Mouse (Mus musculus): Measurements from ENCODE around the gene Tmub2. TPM values are rescaled to one million over a fixed set of nuclear protein-coding genes. Genes with fewer than 3 reads are reported as not detected.

The Tmub2 gene
- total RNA-seq, 2 experiments from 2014 or later, result 62.3 to 67.6 TPM

DNA sequence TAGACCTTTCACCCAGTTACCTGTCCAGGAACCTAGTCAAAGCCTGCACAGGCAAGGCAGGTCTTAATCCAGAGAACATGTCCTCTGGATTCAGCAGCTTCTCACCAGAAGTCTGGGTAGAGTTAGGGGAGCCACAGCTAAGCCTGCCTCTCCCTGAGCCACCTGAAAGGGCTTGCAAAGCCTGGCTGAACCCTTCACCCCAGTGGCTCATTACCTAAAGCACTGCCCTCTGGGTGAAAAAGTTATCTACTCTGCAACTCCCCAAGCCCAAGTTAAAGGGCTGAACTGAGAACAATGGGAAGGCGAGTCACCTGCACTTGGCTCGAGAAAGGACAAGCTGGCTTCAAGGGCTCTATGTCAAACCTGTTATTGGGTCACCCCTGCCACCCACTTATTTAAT, 19.4 kb downstream of the Tmub2 start:
- no peak for DNase-seq (ENCODE audit: low spot score in 2 of 2)

DNA sequence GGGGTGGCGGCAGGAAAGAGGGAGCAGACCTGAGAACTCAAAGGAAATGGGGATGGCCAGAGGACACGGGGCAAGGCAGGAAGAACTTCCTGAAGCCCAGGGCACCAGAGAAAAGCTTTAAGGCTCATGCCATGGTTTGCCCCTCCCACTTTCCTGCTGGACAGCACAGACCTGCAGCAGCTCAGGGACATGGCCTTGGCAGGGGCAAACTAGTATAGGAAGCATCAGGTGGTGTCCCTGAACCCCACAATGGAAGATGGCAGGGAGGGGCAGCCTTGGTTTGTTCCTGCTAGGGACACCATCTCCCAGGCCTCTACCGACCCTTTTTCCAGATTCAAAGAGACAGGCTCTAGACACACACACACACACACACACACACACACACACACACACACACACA, 20.6 kb downstream of the Tmub2 start:
- DNase-seq (ENCODE audit: low spot score in 2 of 2), result no peak

DNA sequence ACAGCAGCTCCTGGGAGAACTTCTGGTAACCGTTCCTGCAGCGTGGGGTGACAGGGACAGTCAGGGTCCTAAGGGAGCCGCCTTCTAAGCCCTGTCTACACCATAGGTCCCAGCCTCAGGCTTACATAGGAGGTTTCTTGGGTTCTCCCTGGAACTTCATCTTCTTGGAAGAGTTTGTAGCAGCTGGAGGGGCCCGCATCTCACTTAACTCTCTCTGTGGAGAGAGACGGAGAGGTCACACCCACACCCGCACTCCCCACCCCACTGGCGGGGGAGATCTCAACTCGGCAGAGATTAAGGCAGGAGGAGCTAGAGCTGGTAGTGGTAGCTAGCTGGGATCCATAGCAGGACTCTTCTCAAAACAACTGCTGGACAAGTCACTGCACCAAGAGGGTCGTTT, 23.4 kb downstream of the Tmub2 start:
- DNase-seq (ENCODE audit: low spot score in 2 of 2), result no peak

DNA sequence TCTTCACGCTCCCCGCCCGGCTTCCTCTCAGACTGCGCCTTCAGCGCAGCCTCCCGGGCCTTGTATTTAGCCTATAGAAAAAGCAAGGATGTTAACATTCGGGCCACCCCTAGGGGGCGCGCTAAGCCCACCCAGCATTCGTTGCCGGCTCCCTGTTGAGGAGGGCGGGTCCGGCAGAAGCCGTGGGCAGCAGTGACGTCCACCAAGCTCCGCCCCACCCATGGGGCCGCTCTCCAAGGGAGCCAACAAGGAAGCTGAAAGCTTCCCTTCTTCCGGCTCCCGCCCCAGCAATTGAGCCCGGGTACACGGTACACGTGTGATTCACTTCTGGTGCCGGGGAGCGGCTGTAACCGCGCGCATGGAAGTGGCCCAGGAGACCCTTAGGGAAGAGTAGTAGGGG, 24.2 kb downstream of the Tmub2 start:
- DNase-seq (ENCODE audit: low spot score in 2 of 2), result peak; percentile 95 to 97

DNA sequence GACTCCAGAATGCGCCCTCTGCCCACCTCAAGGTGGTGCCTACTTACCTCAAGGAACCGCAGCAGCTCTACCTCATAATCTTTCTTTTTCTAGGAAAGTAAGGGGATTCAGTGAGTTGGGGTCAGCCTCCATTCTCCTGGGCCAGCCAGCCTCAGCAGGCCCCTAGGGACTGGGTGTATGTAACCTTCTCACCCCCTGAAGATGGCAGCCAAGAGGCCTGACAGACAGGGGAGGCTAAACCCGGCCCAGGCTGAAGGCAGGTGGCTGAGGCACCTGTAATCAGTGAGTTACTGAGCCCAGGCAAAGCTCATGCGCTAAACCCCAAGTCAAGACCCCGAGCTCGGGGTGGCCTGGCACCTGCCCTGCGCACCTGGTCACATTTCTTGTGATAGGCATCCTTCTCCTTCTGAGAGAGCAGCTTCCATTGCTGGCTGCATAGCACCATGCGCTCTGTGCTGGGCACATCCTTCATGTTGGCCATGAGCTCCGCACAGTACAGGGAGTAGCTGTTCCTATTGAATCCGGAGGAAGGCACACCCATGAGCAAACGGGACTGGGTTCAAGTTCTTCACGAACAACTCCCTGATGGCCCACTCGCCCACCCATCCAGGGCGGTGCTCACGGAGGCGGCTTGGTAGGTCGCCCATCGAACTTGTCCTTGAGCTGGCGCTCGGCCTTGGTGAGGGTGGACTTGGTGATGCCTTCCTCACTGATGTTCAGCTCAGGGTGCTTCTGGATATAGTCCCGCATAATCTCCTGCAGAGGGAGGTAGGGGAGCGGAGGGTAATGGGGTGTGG, 25.3 kb downstream of the Tmub2 start:
- no peak for DNase-seq (ENCODE audit: low spot score in 2 of 2)

DNA sequence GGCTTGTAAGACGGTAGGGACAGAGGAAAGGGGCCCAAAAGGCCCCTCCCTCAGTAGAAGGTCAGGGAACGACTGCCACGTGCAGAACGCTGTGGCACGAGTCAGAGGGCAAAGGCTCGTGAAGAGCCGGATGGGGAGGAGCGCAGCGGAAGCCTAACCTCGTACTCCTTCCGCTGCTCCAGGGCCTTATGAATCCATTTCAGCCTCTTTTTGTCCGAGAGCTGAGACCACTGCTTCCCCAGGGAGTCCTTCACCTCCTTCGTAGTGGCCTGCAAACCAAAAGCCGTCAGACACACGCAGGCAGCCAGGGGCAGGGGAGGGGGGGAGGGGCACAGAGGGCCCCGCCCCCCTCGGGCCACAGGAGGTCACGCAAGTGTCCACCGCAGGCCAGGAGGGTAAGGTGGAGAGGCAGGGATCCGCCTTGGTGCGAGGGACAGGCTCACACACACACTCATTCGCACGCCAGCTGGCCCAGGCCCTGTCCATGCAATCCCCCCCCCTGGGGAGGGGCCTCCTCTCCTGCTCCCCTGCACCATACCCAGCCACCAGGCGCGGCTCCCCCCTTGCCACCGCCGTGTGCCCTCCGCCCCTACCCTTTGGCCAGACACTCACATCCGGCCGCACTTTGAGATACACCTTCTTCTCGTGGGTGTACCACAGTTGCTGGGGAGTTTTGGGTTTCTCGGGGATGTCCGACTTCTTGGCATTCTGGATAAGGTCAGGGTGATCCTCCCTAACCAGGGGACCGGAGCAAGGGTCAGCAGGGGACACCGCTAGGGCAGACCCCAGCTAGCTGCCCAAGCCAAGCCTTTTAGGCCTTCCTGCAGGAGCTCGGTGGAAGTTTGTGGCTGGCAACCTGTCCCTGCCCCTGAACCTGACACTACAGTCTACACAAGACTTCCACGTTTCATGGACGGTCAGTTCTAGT, 26.3 kb downstream of the Tmub2 start:
- no peak for DNase-seq (ENCODE audit: low spot score in 2 of 2)

DNA sequence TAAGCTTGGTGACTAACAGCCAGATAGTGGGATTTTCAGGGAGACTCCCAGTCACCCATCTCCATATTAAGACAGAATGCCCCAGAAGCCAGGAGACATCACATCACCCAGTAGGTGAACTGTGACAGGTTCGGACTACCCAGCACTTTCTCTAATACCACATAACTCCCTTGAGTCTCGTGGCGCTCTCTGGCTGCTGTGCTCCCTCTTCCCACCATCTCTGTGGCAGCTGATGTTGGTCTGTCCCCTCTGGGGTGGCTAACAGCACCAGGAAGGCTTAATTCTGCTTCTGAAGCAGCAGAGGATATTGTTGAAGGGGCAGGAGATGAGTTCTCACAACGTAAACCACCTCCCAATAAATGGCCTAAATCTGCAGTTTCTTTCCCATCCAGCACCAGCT, 27.2 kb downstream of the Tmub2 start:
- DNase-seq (ENCODE audit: low spot score in 2 of 2), result no peak

DNA sequence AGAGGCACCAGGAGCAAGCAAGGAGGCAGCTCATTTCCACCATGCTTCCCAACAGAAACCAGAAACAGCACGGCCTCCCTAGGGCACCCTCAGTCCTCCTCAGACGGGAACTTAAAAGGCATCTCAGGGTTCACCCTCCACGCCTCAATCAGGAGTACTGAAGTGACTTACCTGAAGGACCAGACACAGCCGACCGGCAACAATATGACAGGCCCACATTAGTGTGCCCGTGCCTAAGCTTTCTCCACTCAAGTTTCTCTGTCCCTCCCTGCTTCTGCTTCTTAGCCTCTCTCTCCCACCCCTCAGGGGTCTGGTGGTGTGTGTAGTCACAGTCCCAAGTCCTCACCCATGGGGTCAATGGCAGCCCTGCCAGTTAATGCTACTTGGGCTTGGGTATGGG, 27.9 kb downstream of the Tmub2 start:
- no peak for DNase-seq (ENCODE audit: low spot score in 2 of 2)

DNA sequence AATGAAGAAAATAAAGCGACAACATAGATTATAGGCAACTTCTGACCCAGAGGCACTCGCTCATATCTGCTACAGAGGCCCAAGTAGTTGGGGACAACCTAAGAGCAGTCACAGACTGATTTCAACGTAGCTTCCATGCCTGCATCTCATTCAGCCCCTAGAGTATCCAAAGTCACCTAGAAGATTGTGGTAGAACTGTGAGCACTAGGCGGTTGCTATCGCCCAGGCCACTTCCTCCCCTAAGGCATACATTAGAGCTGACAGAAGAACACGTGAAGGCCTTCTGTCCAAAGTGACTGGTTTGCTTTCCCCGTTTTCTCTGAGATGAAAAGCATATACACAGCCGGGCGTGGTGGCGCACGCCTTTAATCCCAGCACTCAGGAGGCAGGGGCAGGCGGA, 29.6 kb downstream of the Tmub2 start:
- DNase-seq (ENCODE audit: low spot score in 2 of 2), result no peak

DNA sequence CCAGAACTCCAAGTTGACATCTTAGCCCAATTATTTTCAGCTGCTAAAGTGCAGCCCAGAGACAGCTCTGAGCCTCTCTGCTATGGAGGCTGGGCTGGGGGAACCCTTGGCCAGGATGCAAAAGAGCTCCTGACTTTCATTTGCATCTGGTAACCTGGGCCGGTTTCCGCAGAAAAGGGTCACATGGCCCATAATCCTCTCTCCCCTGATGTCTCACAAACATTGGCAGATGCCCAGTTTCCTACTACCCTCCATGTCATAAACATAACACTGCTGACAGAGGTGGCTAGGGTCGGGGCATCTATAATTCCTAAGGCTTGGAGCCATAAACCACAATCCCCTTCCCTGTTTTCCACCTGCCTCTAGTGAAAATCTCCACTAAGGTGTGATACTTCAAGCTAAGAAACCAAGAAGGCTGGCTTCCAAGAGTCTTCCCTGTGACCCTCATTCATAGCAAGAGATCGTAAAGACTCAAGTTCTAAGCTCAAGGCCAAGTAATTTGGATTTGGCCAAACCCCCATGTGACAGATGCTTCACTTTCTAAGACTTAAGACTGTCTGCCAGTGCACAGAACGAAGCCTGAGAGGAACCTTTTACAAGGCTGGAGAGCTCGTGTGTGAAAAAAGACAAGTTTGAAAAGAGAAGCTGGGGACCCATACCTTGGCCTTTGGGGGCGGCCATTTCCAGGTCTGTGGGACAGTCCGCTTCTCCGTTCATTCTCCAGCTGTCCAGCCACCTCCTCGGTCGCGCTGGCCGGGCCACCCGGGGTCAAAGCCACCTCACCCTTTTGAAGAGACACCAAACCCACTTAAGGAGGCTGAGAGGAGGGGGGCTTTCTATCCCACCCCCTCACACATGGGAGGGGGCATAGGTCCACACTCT, 31.2 kb downstream of the Tmub2 start:
- DNase-seq (ENCODE audit: low spot score in 2 of 2), result no peak

DNA sequence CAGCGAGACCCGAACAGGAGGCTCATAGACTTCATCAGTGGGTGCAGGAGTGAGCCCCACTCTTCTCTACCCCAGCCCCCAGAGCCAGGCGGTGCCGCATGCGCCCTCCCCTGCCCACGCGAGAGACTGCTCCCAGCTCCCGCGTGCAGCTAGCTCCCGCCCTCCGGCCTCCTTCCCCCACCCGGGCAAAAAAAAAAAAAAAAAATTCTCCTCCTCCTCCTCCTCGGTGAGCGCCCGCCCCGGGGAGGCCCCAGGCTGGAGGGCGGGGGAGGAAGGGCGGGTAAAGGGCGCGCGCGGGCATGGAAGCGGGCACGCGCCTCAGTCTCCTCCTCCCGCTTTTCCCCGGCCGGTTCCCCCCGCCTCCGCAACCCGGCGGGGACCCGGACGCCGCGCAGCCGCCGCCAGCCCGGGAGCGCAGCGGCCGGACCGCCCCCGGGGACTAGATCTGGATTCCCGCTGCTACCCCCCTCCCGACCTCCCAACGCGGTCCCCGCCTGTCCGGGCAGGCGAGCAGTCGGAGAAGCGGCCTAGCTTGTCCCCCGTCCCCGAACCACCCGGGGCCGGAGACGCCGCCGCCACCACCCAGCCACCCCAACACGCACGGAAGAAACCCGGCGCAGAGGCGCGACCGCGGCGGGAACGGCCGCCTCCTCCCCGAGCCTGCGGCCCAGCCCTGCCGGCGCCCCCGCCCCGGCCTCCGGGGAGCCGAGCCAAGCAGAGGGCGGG, 32.0 kb downstream of the Tmub2 start:
- DNase-seq (ENCODE audit: low spot score in 2 of 2), result peak; percentile 85 to 87

DNA sequence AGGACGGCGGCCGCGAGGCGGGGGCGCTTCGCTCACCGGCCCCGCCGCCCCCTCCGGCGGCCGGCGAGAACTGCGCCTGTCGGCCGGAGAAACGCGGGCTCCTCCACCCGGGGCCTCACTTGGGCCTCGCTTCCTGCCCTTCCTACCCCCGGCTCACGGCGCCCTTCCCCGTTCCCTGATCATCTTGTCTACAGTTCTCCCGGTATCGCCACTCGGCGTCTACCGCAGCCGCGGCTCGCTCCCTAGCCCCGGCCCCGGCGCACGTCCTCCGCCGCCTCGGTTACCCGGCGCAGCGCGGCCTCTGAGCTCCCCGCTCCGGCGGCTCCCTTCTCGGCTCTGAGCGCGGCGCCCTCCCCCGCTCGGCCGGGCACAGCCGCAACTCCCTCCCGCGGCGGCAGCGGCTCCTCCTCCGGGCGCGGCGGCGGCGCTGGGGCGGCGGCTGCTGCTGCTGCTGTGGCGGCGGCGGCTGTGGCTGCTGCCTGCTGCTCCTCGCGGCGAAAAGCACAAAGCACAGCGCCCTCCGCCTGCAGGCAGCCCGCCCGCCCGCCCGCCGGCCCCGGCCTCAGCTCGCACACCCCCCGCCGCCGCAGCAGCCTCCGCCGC, 32.7 kb downstream of the Tmub2 start:
- DNase-seq (ENCODE audit: low spot score in 2 of 2), result peak; percentile 50 to 74

DNA sequence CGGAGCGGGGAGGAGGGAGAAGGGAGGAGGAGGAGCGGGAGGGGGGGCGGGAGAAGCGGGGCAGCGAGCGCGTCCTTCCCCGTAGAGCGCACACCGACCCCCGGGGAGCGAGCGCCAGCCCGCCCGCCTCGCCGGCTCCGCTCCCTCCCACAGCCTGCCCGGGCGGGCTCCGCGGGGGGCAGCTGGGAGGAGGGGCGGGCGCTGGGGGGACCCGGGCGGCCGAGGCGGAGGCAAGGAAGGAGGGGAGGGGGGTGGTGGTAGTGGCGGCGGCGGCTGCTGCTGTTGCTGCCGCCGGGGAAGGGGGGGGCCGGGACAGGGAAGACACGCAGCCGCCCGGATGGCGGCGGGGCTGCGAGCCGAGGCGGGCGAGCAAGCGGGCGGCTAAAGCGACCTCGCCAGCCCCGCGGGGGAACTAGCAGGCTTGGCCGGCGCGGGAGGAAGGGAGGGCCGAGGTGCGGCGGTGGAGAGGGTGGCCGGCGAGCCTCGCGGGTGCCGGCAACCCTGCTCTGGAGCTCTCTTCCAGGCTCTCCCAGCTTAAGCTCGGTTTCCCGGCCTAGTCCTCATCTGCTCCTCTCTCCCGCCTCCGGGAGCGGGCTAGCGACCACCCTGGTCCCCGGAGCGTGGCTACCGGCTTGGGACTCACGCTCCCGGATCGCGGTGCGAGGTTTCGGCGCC, 33.3 kb downstream of the Tmub2 start:
- DNase-seq (ENCODE audit: low spot score in 2 of 2), result peak in 1 of 2 experiments; percentile 61

DNA sequence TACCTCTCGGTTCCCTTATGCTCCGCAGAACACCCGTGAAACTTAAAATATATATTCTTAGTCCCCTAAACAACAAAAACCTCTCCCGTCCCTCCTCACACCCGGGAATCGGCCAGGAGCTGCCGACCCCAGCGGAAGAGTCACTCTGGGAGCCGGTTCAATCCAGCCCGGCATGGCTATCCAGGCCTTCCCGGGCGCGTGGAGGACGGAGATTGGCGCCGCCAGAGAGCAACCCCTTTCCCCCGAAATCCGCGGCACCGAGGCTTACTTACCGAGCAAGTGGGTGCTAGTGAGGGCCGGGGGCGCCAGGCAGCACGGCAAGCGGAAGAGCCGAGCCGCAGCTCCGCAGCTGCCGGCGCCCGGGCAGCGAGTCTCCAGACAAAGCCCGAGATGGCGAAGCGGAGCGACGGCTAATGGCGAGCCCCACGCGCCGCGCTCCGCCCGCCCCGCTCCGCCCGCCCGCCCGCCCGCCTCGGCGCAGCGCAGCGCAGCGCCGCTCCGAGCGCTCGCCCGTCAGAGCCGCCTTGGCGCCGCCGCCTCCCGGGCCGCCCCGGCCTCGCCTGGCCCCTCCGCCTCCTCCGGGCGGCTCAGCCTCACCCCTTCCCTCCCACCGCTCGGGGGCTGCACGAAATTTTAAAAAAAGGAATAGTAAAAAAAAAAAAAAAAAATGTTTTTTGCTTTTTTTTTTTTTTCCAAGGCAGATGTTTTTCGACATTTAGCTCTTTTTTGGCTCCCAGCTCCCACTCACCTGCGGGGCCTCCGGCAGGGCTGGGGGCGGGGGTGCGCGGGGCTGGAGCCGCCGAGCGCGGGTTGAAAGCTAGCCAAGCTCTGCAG, 34.1 kb downstream of the Tmub2 start:
- peak; percentile 53 to 61 for DNase-seq (ENCODE audit: low spot score in 2 of 2)

DNA sequence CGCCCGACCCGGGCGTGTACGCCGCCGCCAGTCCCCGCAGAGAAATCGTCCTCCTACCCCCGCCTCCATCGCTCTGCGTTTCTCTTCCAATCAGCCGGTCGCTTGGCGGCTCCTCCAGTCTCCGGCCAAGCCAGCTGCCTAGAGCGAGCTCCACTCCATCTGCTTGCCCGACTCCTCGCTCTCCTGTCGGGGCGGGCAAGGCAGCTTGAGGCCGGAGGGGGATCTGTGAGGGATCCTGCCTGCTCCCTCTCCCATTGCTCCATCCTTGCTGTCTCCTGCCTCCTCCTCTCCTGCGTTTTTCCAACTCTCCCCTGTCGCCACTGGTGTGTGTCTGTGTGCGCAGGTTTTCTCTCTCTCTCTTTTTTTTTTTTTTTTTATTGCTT, 34.7 kb downstream of the Tmub2 start, which contains the start of gene Ubtf:
Gene Ubtf, minus strand, starts transcription at position 333 of the 383 bp plus-strand sequence.
- DNase-seq (ENCODE audit: low spot score in 2 of 2), result peak; percentile 78 to 86

DNA sequence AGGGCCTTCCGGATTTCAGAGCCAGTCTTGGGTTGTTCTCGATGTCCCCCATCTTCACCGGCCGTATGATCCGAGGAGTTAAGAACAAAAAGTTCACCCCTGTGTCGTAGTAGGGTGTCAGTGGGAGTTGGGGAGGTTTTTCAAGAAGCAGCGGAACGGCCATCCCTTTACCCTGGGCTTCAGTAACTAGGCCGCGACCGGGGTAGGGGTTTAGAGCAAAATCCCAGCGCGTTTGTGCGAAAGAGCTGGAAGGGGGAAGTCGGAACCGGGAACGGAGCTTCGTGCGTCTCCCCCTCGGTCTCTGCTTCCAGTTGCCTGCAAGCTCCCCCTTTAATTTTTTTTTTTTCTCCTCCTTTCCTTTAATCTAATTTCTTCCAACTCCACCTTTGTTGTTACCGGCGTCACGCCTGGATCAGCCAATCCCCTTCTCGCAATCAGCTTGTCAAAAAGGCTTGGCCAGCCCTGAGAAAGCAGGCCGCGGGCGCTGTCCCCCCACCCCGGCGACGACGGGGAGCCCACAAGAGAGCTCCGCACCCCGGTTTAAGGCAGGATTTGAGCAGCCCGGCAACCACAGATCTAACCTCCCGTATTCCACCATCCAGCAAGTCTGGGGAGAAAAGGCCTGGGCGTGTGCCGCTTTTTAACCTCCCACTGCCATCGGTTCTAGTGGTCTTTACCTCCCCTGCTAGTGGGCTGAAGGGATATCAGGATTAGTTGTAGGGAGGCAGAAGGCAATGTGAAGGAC, 35.4 kb downstream of the Tmub2 start:
- peak; percentile 91 to 93 for DNase-seq (ENCODE audit: low spot score in 2 of 2)

DNA sequence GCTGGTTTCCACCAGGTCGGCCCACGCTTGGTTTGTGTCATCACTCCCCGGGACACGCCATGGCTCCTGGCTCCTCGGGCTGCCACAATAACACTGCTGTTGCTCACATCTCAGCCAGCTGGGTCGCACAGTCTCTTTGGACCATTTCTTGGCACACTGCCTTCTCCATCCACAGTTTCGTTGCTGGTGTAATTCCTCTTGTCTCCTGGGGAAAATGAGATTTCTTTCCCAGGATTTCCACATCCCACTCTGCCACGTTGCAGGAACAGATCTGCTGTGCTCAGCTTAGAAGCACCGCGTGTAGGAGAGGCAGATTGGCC, 35.9 kb downstream of the Tmub2 start:
- DNase-seq (ENCODE audit: low spot score in 2 of 2), result peak; percentile 68 to 75

DNA sequence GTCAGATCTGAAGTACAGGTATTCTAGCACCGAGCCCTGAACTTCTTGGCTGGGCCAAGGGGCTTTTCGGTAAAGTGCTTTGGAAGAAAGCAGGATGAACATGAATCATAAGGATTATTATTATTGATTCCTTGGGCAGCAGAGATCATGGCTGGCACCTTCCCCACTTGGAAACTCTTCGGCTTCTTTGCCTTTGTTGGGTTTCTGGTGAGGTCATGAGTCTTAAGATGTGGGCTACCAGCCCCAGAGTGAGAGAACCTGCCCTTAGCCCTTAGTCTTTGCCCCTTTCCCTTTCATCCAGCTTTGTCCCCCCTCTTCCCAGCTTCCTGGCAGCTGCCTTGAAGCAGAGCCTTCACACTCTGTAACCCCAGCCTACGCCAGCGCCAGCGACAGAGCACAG, 37.2 kb downstream of the Tmub2 start:
- no peak for DNase-seq (ENCODE audit: low spot score in 2 of 2)
